Mouse (Mus musculus) MEL (cell line): ENCODE measurements at regions not wholly inside any gene's neighbourhood (a gene's known extent, or its start where the extent isn't known, plus 50 kb on each side); places are given as distances from the start of the nearest gene placed in this dataset.

Experiments
- CHD1 ChIP-seq: IDR thresholded peaks from 2 replicates; pipeline ENCODE4 v1.6.1; 2012; ENCODE audit warnings: low read depth, mild to moderate bottlenecking, inconsistent platforms, low read length, improper control_type of control experiment
- CTCF ChIP-seq, 3 experiments: IDR thresholded peaks in 2 of 3; conservative IDR thresholded peaks in 1 of 3; 2 replicates each; pipeline ENCODE4 v1.5.1; 2011 to 2012; ENCODE audit warnings: low read length in 3 of 3, low read depth in 2 of 3, mild to moderate bottlenecking in 2 of 3, improper control_type of control experiment in 1 of 3, inconsistent platforms in 1 of 3, mixed read lengths in 1 of 3, moderate library complexity in 1 of 3; ENCODE audit not compliant: control insufficient read depth in 1 of 3, insufficient read depth in 1 of 3, poor library complexity in 1 of 3, severe bottlenecking in 1 of 3
- E2F4 ChIP-seq: IDR thresholded peaks from 2 replicates; pipeline ENCODE4 v1.6.1; 2011; ENCODE audit warnings: low read depth, low read length, improper control_type of control experiment, borderline replicate concordance
- ELF1 ChIP-seq: IDR thresholded peaks from 2 replicates; pipeline ENCODE4 v1.6.1; 2014; ENCODE audit warnings: low read depth, mild to moderate bottlenecking, inconsistent platforms, low read length, improper control_type of control experiment, moderate library complexity
- EP300 ChIP-seq, 2 experiments: IDR thresholded peaks; 2 replicates each; pipeline ENCODE4 v1.6.1; 2011; ENCODE audit warnings: improper control_type of control experiment in 2 of 2, low read length in 2 of 2, low read depth in 1 of 2, mild to moderate bottlenecking in 1 of 2
- MAFK ChIP-seq: IDR thresholded peaks from 2 replicates; pipeline ENCODE4 v1.6.1; 2011; ENCODE audit warnings: low read depth, mild to moderate bottlenecking, low read length, improper control_type of control experiment, borderline replicate concordance
- MYC ChIP-seq: IDR thresholded peaks from 2 replicates; pipeline ENCODE4 v1.6.1; 2011; ENCODE audit warnings: low read depth, mild to moderate bottlenecking, low read length, improper control_type of control experiment, moderate library complexity
- POLR2A ChIP-seq, 2 experiments: IDR thresholded peaks; 2 replicates each; pipeline ENCODE4 v1.6.1; 2011 to 2012; ENCODE audit warnings: low read length in 2 of 2, mild to moderate bottlenecking in 2 of 2, control low read depth in 1 of 2, improper control_type of control experiment in 1 of 2, low read depth in 1 of 2, moderate library complexity in 1 of 2; ENCODE audit not compliant: control insufficient read depth in 1 of 2, insufficient read depth in 1 of 2, poor library complexity in 1 of 2
- SIN3A ChIP-seq: IDR thresholded peaks from 2 replicates; pipeline ENCODE4 v1.6.1; 2012; ENCODE audit warnings: low read length, improper control_type of control experiment, inconsistent platforms
- TBP ChIP-seq: IDR thresholded peaks from 2 replicates; pipeline ENCODE4 v1.8.0; 2011; ENCODE audit warnings: low read depth, low read length, improper control_type of control experiment
- TCF12 ChIP-seq: IDR thresholded peaks from 2 replicates; pipeline ENCODE4 v1.6.1; 2014; ENCODE audit warnings: low read depth, mild to moderate bottlenecking, inconsistent platforms, low read length, improper control_type of control experiment, moderate library complexity
- UBTF ChIP-seq: IDR thresholded peaks from 2 replicates; pipeline ENCODE4 v1.6.1; 2012; ENCODE audit warnings: low read depth, mild to moderate bottlenecking, inconsistent platforms, low read length, improper control_type of control experiment, moderate library complexity, borderline replicate concordance; ENCODE audit not compliant: insufficient read depth
- ZC3H11A ChIP-seq: IDR thresholded peaks from 2 replicates; pipeline ENCODE4 v1.6.1; 2012; ENCODE audit warnings: low read depth, mild to moderate bottlenecking, inconsistent platforms, low read length, improper control_type of control experiment

DNA sequence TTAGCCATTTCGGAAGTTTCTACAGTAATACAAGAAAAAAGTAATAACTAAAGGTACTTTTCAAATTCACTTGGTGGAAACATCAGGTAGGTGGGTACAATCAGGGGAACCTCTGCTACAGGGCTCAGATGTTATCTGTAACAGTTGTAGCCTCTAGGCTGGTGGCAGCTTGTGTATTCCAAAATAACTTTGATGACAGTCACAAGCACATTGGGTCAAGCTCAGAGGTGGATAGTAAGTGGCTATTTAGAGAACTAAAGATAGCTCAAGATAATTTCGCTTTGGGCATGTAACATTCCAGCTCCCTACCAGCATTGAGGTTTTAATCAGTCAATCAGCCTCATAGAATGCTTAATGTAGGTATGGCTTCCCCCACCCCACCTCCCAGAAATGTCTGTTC is 121.7 kb upstream of the Adra1d start:
- TF ChIP-seq TBP (no peak), CTCF (IDR thresholded peaks at IDR 0.05 in 2 of 3, conservative IDR thresholded peaks at IDR 0.05 in 1 of 3; ENCODE audit: control insufficient read depth in 1 of 3, insufficient read depth in 1 of 3, low read depth in 2 of 3, low read length in 3 of 3, poor library complexity in 1 of 3, severe bottlenecking in 1 of 3) (no peak), POLR2A (IDR thresholded peaks at IDR 0.05; ENCODE audit: control insufficient read depth in 1 of 2, insufficient read depth in 1 of 2, low read depth in 1 of 2, low read length in 2 of 2, poor library complexity in 1 of 2) (no peak), E2F4 (no peak), TCF12 (no peak), CHD1 (no peak), EP300 (IDR thresholded peaks at IDR 0.05; ENCODE audit: low read depth in 1 of 2, low read length in 2 of 2) (no peak), UBTF (no peak), MYC (no peak), MAFK (no peak), ELF1 (no peak), SIN3A (no peak), ZC3H11A (no peak)
